8 mouse cellular contexts compared by ENCODE assay signal in the genomic region with DNA sequence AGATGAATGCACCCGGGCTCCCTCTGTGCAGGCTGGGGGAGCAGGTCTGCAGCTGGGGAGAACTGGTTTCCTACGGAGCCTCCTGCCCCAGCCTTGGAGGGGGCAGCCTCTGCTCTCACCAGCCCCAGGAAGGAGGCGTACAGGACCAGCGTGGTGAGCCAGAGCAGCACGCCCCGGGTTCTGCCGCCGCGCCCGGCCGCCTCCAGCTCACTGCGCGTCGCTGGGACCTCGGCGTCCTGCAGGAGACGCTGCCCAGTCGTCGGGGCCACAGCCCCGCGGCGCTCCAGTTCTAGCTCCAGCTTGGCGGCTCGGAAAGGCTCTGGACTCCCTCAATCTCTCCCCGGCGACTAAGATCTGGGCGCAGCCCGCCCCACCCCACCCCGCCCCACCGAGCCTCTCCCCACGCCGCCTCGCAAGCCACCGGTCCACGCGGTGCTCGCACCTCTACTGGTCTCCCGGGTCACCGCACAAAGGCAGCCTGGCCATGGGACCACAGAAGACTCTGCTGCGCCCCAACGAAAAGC. TPM values are rescaled to one million over a fixed set of nuclear protein-coding genes. Genes with fewer than 3 reads are reported as not detected.
DNase-seq lines count a peak whose midpoint lies in the region; ATAC-seq lines count a peak whose summit lies in the region.

A gene (minus strand): TSS at position 308 of the 524 bp plus-strand sequence.

- no peak for DNase-seq in heart, adult 9 months (ENCODE audit: low spot score in 2 of 2)
- peak; percentile 38 to 43 for DNase-seq in adrenal gland, postnatal 36 days
- DNase-seq in gastrocnemius, postnatal 10 days: peak; percentile 38
- DNase-seq in kidney, postnatal 4 days: peak; percentile 50 to 65
- peak; percentile 53 for DNase-seq in neural tube, embryonic 10.5 days (ENCODE audit: extremely low spot score, low spot score)
- DNase-seq in spleen, adult 18-20 months: no peak

- ATAC-seq in heart, embryonic 14.5 days (ENCODE audit: insufficient number of reproducible peaks, insufficient read depth, low FRiP score, low read depth): peak; percentile 47
- ATAC-seq in erythroid progenitor cell, adult 5-6 weeks (replicated peaks; ENCODE audit: low FRiP score, poor library complexity, severe bottlenecking): no peak

- no peaks in the 10 kb centered on the region for H3K36me3 ChIP-seq in heart, embryonic 14.5 days (ENCODE audit: control insufficient read depth, insufficient read depth, low read length)

- H3K4me2 ChIP-seq in heart, embryonic 14.5 days (ENCODE audit: low read length): peak within 1 kb of the TSS; percentile 90

- H3K4me3 ChIP-seq in heart, embryonic 14.5 days (ENCODE audit: control insufficient read depth in 1 of 2, insufficient read depth in 1 of 2, low read depth in 1 of 2, low read length in 2 of 2): peak within 1 kb of the TSS; percentile 45 to 53

- WGBS in heart, embryonic 14.5 days: under 1% methylated on average over 35 of the region's 41 CpGs

- H3K9me3 ChIP-seq in heart, embryonic 14.5 days (ENCODE audit: control insufficient read depth, low read length): no peaks in the 10 kb centered on the region

- H3K4me1 ChIP-seq in heart, embryonic 14.5 days (ENCODE audit: control insufficient read depth in 2 of 2, insufficient read depth in 2 of 2, low read length in 2 of 2): peaks cover 0 to 3% of the 10 kb centered on the region in 2 experiments; a peak in 1 of 4 replicates

- peak within 1 kb of the TSS; percentile 49 for H3K9ac ChIP-seq in heart, embryonic 14.5 days (ENCODE audit: low read length)

- peaks cover 10% of the 10 kb centered on the region; the same call in 1 of the 2 replicates for H3K27me3 ChIP-seq in heart, embryonic 14.5 days (ENCODE audit: control insufficient read depth, insufficient read depth, low read length)

- no peak within 1 kb of the TSS for H3K27ac ChIP-seq in heart, embryonic 14.5 days (replicated peaks in 1 of 2; ENCODE audit: control insufficient read depth in 1 of 2, insufficient read depth in 1 of 2, low read depth in 2 of 2, low read length in 2 of 2)

RNA-seq across cellular contexts. Expression of the gene that starts here (rescaled TPM):
- polyA plus RNA-seq in heart, embryonic 14.5 days (2014; fragmentation: Nextera tagmentation; extraction: Ambion mirVana): not detected in 2 replicates
- total RNA-seq in adrenal gland, postnatal 36 days (2021): under 1 TPM; 0.33 to 0.63 TPM
- under 1 TPM; 0.29 to 0.40 TPM for total RNA-seq in gastrocnemius, postnatal 10 days (2021)
- not detected in 2 replicates for total RNA-seq in erythroid progenitor cell, adult 5-6 weeks (2015; ENCODE audit: low replicate concordance)
- not detected in 2 replicates for total RNA-seq in erythroid progenitor cell, adult 5-6 weeks (2017; ENCODE audit: low replicate concordance)

Comparison
In these comparisons a context has a peak if more than half of its experiments do, and no peak if none do; other contexts are left out.
1. Peak in ATAC-seq, H3K4me3 ChIP-seq, H3K9ac ChIP-seq and H3K4me2 ChIP-seq in heart, embryonic 14.5 days; RNA of the gene not detected or under 1 TPM.
2. Peak in DNase-seq in adrenal gland, postnatal 36 days; RNA of the gene not detected or under 1 TPM.
3. Peak in DNase-seq in gastrocnemius, postnatal 10 days; RNA of the gene not detected or under 1 TPM.
4. DNase-seq: peak in kidney, postnatal 4 days (2 of 2) and neural tube, embryonic 10.5 days (single experiment); none in heart, adult 9 months (0 of 2) and spleen, adult 18-20 months (0 of 2).